Mouse (Mus musculus): ENCODE results near the gene Wdr91.

Gene Wdr91

DNA sequence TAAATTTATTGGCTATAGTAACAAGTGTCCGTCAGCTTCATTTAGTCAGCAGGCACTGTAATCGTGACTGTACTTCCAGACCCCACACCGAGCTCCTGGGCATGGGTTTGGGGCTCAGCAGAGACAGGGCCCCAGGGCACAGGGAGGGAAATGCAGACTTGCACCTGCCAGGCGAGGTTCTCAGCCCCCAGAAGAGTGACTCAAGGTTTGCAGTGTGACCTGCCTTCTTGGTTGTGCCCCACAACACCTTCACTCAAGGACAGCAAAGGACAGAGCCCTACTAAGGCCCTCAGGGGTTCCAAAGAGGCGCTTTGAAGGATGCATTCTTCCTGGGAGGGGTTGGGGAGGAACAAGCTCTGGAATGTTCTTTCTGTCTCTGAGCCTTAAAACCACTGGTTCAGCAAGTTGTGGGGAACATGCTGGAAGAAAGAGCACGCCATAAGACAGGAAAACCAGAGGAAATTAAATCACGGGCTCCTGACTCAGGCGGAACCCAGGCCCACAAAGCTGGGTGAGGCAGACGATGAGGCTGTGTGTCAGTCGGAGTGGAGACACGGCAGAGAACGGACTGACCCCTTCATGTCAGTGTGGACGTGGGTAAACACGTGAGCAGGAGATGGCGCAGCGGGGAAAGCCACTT lies 31.5 kb downstream of the Wdr91 start:
- DNase-seq (ENCODE audit: low spot score): no peak

DNA sequence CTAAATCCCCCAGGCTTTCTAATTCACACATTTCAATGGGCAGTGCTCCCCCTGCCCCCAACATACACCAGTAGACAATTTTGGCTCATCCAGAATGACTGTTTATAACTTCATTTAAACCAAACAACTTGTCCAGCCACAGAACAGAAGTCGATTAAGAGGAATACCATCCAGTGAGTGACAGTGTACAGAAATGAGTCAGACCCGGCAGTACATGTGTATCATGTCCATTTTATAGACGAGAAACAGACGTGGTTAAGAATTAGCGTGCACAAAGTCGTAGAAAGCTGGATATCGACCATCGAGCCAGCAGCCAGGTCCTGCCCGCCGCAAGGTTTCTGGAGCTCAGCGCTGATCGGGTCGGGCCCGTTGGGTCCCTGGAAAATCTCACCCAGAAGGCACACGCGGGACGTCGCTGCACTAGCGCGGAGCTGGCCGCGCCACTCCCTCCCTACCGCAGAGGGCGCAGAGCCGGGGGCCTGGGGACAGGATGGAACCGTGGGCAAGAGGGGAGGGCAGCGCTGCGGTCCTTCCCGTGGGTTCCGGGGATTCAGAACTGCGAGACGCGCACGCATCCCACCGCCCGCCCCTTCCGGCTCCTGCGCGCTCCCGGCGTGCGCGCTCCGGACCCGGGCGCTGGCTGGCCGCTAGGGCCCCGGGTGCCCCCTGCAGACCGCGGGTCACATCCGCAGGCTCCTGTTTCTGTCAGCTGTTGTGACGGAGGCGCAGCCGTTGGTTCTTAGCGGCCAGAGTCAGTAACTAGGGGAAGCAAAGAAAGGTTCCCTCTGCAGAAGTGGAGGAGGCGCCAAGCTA lies 33.0 kb downstream of the Wdr91 start, which contains the start of gene Cyren:
Cyren (minus strand) TSS at position 552 of the 813 bp plus-strand sequence.
- peak; percentile 65 for DNase-seq (ENCODE audit: low spot score)

DNA sequence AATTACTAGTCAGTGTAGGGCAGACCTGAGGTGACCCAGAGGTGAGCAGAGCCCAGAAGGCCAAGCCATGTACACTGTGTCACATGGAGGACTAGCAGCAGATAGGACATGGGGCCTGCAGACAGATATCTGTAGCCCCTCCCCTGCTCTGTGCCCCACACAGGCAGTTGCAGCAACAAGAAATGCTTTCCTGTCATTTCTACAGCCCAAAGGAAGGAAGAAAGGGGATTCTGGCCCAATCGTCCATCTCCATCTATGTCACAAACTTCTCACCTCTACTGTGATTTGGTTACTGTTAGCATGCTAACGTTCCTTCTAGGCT lies 33.9 kb downstream of the Wdr91 start:
- DNase-seq (ENCODE audit: low spot score): no peak

DNA sequence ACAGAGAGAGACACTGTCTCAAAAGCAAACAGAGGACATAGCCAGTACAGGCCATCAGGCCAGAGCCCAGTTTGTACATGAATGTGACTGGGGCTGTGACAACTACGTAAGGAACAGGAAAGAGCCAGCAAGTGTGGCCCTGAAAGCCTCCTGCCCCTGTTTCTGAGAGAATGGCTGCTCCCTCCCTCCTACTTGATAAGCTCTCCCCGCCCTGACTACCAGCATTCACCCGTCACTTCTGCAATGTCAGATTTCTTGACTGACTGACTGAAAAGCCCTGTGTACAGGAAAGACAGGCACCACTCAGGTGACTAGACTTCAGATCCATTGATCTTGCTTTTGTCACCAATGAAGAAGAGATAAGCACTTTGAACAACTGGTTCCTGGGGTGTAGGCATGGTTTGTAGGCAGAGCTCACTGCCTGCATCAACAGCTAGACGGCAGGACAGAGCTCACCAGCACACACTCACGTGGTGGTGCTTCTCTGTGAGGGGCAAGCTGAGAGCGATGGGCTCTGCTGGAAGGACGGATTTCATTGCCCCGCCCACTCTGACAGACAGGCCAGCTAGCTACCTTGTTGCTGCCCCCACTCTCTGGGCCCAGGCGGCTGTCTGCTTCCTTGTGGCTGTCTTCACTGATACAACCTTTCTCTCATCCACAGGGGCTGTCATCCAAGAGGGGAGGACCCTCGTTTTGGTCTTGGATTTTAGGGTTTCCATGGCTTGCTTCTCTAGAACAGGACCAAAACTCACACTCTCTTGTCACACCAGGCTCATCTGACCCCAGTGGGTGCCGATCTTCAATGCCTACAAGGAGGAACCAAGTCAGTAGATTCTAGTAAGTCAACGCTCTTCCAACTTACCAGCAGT lies 34.5 kb downstream of the Wdr91 start:
- DNase-seq (ENCODE audit: low spot score): no peak

DNA sequence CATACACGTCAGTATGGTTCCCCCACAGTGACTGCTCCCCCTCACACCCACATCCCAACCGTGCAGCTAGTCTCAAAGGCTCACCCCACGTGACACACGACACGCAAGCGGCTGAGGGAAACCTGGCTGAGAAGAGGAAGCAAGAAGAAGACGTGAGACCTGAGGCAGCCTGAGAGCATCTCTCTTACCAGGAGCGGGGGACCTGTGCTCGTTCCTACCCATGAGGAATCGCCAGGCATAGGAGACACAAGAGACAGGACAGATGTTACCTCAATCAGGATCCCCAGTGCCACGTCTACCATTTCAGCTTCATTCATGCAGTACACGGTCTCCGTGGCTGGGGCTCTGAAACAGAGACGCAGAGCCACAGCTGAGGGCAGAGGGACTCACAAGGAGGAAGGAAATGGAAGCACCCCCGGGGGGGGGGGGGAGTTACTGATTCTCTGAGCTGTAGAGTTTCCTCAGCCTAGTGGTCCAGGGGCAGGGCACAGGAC lies 35.4 kb downstream of the Wdr91 start:
- no peak for DNase-seq (ENCODE audit: low spot score)

DNA sequence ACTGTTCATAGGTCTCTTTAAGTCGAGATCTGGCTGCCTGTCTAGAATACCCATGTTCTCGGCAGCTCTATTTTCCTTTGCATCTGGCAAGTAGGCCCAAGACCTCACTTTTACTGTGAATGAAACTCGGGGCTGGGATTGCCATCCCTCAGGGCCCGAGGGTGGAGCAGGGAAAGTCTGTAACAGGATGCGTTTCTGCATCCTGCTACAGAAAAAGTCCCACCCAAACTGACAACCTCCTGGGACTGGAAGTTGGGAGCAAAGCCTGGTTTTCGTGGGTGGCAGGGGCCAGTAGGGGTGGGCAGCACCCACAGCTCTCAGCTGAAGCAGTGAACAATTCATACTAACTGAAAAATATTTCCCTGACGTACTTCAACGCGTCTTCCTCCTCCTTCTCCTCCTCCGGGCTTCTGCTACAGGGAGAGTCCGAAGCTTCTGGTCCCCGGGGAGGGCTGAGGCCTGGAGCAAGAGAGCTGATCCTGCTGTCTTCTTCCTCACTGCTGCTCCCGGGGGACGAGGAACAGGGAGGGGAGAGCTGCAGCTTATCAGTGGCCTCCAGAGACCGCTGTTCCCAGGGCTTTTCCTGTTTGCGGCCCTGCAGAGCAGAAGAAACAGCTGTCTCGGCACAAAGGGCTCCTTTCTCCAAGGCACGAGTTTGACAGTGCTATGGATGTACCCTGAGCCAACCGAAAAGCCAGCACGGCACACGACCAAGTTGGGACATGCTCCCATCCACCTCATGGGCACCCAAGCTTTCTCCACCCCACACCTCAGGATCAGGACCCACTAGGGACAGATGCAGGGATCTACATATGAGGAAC lies 36.4 kb downstream of the Wdr91 start:
- DNase-seq (ENCODE audit: low spot score): no peak

DNA sequence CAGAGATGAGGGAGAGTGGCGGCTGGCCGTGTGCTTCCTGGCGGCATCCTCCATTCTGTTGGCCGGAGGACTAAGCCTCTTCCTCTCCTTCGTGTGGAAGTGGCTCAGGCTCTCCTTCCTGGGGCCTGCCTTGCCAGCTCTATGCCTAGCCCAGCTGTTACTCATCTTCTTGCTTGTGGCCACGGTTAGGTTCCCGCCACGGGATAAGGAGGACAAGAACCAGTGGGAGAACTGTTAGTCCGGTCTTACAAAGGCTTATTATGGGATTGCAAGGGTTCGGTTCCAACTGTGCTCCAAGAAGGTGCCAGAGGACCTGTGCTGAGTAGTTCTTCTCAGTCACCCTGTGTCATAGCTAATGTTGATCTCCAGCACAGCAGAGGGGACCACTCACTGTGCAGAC lies 37.8 kb downstream of the Wdr91 start:
- no peak for DNase-seq (ENCODE audit: low spot score)

DNA sequence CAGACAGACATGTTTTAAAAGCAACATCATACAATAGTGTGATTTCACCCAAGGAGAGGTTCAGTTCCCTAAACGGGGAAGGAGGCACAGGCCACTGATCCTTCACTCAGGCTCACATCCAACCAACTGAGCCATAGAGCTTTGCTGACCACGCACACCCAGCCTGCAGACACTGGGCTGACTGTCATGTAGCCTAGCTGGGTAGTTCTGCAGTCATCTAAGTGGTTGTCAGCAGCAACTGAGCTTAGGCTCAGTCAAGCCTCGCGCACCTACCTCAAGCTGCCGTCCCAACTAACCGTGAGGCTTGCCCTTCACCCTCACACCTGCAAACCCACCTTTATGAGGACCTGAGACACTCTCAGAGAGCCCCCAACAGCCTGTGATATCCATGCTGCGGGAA lies 38.7 kb downstream of the Wdr91 start:
- no peak for DNase-seq (ENCODE audit: low spot score)

DNA sequence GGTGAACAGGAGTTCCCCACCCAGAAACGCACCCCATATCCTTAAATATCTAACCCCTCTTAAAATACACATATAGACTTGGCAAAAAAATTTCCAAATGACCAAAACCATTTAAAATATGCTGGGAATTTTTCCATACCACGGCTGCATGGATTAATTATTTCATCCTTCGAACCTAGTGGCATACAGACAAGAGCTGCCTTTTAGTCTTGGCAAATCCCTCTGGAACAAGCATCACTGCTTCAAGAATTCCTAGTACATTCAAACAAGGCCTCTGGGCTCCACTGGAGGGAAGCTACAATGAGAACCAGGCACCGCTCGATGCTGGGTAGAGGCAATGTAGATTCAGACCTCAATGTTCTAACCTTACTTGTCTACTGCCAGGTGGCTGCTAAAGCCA lies 40.0 kb downstream of the Wdr91 start:
- no peak for DNase-seq (ENCODE audit: low spot score)

DNA sequence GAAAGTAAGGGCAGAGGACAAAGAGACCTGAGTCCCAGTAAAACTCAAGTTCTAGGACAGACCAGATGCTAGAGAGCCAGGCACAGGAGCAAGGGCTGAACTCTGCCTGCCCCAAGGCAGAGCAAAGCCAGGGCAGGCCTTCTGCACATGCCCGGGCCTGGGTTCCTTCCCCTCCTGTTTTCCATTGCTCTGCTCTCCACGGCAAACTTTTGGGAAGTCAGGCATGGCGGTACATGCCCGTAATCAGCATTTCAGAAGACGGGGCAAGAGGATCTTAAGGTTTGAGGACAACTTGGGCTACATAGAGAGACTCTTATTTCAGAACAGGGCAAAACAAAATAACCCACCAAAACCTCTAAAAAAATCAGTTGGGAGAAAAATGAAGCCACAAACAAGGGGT lies 40.5 kb downstream of the Wdr91 start:
- DNase-seq (ENCODE audit: low spot score): no peak

DNA sequence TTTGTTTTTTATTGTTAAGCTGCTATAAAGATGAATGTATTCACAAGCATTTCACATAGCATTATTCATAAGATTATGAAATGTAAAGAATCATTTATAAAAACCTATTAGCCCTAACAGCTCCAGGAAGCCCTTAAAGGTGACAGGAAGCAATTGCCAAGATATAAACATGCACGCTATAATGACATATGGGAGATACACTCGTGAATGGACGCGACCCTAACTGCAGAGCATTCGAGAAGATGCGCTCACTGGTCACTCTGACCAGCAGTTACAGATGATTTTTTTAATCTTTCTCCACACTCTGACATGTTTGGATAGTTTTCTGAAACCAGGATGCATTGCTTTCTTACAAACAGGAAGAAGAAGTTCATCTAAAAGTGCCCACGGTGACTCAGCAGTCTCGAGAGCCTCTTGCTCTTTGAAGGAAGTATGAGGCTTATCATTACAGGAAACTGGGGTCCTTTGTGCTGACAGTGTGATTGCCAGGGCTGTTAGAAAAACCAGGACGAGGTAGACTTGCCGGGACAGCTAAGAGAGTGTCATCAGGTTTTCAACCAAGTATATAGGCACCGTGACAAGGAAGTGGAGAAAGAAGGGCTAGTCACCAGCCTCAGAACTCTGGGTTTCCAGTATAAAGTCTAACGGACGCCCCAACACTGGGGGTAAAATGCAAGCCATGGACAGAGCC lies 41.3 kb downstream of the Wdr91 start:
- no peak for DNase-seq (ENCODE audit: low spot score)

DNA sequence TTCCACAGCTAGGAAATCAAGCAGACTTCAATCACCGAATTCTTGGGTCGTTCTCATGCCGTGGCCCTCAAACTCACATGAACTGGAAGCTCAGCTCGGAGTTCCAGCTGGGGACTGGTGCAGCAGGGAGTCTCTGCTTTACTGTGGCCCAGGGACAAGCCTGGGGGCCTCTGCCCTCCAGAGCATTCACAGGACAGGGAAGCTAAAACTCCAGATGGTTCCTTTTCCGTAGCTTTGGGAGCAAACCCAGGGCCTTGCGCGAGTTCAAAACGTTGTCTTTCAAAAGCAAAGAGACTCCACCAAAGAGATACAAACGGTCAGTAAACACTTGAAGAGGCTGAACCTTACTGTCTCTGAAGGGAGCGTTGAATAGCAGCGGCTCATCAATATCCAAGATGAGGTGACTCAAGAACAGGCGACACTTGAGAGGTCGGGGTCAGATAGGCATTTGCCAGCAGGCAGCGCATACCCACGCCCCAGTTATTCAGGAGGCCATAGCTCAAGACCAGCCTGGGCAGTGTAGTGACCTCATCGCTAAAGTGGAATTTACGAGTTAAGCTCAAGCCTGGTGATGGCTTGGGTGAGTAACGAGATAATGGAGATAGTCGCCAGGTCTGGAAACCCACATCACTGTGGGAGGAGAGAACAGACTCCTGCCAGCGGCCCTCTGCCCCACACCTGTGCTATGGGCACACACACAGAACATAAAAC lies 42.0 kb downstream of the Wdr91 start:
- DNase-seq (ENCODE audit: low spot score): no peak

DNA sequence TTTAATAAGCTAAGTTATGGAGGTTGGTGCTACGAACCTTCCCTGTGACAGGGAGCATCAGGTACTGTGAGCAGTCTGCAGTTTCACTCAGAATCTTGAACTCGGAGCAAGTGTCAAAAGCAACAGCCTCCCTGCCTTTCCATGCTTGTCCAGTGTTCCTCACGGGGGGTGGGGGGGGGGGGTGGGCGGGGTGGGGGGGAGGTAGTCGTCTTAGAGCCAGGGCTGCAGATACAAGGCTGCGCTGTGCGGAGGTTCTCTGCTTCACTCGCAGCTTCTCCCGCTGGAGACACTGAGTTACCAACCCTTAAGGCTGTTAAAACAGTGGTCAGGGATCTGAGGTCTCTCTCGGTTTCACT lies 42.7 kb downstream of the Wdr91 start:
- DNase-seq (ENCODE audit: low spot score): no peak

DNA sequence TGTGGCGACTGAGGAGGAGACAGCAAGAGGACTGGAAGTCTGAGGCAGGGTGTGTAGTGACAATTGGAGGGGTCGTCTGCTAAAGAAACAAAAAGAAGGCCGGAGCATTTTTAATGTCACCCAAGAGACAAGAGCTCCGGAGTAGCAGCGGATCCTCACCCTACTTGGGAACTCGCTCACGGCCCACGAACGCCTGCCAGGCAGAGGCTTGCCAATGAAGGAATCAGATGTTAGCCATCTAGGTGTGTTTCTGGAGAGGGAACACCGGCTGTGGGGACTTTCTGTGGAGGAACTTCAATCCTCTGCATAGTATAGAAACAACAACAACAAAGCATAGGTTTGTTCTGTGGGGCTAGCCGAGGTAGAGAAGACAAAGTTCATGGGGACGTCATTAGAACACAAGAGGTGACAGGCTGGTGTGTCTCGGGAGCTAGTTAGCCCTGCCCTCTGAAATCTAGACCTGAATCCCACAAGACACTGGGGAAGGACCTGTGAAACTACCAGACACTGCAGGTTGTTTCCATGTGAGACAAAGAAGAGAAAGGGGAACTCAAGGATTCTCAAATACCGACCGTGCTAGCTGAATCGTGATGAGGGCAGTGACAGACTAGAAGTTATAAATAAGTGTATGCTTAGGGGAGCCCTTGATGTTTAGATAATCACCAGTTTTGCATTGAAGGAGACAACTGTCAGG lies 43.2 kb downstream of the Wdr91 start:
- no peak for DNase-seq (ENCODE audit: low spot score)

DNA sequence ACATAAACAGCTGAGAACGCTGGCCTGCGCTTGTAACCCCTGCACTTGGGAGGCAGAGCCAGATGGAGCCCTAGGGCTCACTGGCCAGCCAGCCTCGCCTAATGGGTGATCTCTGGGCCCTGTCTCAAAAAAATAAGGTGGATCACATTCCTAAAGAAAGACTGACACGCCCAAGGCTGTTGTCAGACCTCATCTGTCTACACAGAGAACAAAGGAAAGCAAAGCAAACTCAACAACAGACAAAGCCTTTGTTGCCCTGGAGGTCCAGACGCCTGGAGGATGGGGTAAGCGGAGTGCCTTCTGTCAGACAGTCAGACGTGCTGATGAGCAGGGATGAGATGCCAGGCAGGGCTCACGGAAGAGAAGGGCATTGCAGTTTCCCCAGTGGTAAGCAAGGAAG lies 43.9 kb downstream of the Wdr91 start:
- DNase-seq (ENCODE audit: low spot score): no peak

DNA sequence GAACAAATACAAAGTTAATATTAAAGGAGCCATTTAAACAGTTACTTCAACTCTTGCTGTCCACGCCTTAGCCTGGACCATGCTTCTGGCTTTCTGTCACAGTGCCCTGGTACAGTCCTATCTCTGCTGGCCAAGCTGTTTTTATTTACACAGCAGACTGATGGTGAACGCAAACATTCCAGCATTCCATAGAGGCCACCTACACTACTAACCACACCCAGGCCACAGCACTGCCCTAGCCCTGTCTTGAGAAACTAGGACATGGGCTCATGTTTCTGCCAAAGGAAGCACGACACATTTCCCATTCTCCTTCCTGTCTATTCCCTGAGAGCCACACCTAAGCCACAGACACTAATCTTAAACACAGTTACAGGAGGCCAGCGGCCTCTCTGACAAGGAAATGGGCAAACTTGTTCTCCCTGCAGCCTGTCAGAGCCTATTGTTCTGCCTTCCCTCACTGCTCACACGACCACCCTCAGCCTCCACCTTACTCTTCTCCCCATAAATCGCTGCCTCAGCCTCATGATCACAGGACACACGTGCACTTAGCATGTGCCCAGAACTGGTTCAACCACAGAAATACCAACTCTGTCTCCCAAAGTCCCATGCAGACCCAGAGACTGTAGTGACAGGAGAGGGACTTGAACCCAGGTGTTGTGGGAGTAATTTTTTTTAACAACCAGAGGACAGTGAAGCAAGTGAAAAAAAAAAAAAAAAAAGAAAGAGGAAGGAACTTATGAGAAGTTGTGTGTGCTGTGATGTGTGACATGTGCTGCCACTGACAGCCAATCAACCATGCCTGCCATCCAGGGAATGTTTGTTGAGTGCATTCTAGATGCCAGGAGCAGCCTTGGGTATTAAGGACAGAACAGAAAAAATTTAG lies 44.7 kb downstream of the Wdr91 start:
- DNase-seq (ENCODE audit: low spot score): no peak

DNA sequence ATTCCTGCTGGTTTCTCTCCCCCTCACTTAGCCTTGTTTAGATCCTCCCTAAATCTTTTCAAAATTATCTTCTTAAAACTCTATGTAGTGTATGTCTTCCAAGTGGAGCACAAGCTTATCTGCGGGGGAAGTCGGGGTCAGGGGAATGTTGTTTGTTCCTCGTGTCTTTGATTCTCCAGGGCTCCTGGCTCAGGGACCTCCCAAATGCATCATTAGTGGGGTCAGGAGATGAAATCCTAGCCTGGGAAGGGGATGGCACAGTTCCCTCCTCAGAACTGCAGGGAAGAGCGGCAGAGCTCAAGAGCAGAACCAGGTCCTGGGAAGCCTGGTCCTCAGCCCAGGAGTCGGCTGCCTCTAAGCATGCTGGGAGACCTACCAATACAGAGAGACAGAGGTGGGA lies 45.5 kb downstream of the Wdr91 start:
- DNase-seq (ENCODE audit: low spot score): no peak

DNA sequence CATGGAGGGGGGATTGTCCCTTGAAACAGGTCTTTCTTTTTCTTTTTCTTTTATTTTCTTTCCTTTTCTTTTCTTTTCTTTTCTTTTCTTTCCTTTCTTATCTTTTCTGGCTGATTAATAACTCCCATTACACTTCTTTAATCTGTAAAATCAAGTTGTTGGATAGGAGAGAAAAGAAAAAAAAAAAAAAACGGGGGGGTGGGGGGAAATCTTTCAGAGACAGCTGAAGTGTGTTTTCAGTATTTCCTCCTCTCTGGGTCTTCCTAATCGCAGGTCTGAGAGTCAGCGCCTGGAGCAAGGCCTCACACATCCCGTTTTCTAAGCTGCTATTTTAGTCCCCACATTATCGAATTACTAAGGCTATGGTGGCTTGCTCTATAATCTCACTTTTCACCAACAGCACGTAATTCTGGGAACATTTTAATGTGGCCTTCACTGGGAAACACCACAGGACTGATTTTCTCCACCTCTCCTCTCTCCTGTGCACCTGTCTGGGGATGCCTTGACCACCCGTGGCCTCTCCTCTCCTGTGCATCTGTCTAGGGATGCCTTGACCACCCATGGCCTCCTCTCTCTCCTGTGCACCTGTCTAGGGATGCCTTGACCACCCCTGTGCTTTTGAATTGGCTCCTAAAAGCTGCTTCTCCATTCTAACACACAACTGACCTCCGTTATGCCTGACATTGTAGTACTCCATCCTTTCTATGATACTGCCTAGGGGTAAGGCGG lies 46.7 kb downstream of the Wdr91 start:
- DNase-seq (ENCODE audit: low spot score): no peak
